Comparison of ENCODE assay signal across 21 mouse cellular contexts in the genomic region with DNA sequence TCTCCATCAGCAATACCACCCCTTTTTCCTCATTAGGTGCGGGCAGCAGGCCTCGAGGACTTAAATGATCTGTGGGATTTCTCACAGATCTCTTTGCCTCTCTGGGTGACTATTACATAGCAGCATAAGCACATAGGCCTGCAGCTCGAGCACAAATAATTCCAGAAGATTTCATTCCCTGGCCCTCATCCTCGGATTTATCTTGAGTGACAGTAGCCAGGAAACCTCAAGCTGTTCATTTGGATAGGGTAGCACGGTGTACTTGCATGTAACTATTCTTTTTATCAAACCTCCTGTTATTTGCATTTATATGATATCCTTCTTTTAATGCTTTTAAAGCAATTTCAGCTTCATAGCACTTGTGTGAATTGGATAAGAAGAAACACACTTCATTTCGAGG.
DNase-seq lines count a peak whose midpoint lies in the region; ATAC-seq lines count a peak whose summit lies in the region.
"Had no signal": no experiment of that assay in that cellular context is flagged by ENCODE, and none has a peak within 500 bp of the region (broad histone marks: within the 10 kb centered on the region; RNA-seq: fewer than 3 reads in every experiment).

No protein-coding gene starts in this region.

- peak overlapping the region; percentile 10; the same call in 1 of the 2 replicates for H3K27ac ChIP-seq in forebrain, embryonic 16.5 days (ENCODE audit: low read length)
- H3K27ac ChIP-seq in forebrain, embryonic 10.5 days: no peak overlapping the region
- H3K27ac ChIP-seq: embryonic facial prominence, embryonic 13.5 days; heart, adult 2 months; hindbrain, embryonic 10.5 days; hindbrain, embryonic 14.5 days; intestine, embryonic 15.5 days had no signal

- no peaks in the 10 kb centered on the region for H3K36me3 ChIP-seq in forebrain, embryonic 16.5 days (ENCODE audit: control insufficient read depth, insufficient read depth)
- H3K36me3 ChIP-seq in forebrain, embryonic 10.5 days (replicated peaks): no peaks in the 10 kb centered on the region
- H3K36me3 ChIP-seq: embryonic facial prominence, embryonic 13.5 days; G1E; hindbrain, embryonic 10.5 days; intestine, embryonic 15.5 days had no signal

- WGBS in forebrain, embryonic 16.5 days: 63% methylated on average over 6 of the region's 6 CpGs
- 89% methylated on average over 6 of the region's 6 CpGs for WGBS in forebrain, embryonic 10.5 days

- H3K4me2 ChIP-seq in forebrain, embryonic 16.5 days (ENCODE audit: low read length): no peak overlapping the region
- H3K4me2 ChIP-seq: embryonic facial prominence, embryonic 13.5 days; heart, embryonic 11.5 days; hindbrain, embryonic 14.5 days; intestine, embryonic 15.5 days had no signal

- ATAC-seq in forebrain, embryonic 16.5 days: peak; percentile 83
- ATAC-seq: CD4-positive, CD25-positive, alpha-beta regulatory T cell, adult 4 months; intestine, embryonic 15.5 days had no signal

- H3K9ac ChIP-seq in forebrain, embryonic 16.5 days (replicated peaks; ENCODE audit: low read depth, low read length): no peak overlapping the region
- H3K9ac ChIP-seq: embryonic facial prominence, embryonic 13.5 days; hindbrain, embryonic 14.5 days; intestine, embryonic 15.5 days had no signal

- H3K9me3 ChIP-seq in forebrain, embryonic 16.5 days (ENCODE audit: control insufficient read depth, low read length): no peaks in the 10 kb centered on the region
- no peaks in the 10 kb centered on the region for H3K9me3 ChIP-seq in forebrain, embryonic 10.5 days
- H3K9me3 ChIP-seq: embryonic facial prominence, embryonic 13.5 days; G1E; hindbrain, embryonic 10.5 days; intestine, embryonic 15.5 days had no signal

- H3K4me3 ChIP-seq in forebrain, embryonic 16.5 days (replicated peaks; ENCODE audit: low read length): no peak overlapping the region
- no peak overlapping the region for H3K4me3 ChIP-seq in forebrain, embryonic 10.5 days
- H3K4me3 ChIP-seq: embryonic facial prominence, embryonic 13.5 days; heart, adult 2 months; hindbrain, embryonic 10.5 days; intestine, embryonic 15.5 days had no signal

- H3K4me1 ChIP-seq in forebrain, embryonic 16.5 days (replicated peaks; ENCODE audit: control insufficient read depth, insufficient read depth, low read length): no peaks in the 10 kb centered on the region
- H3K4me1 ChIP-seq in forebrain, embryonic 10.5 days: no peaks in the 10 kb centered on the region
- H3K4me1 ChIP-seq: embryonic facial prominence, embryonic 13.5 days; hindbrain, embryonic 10.5 days; intestine, embryonic 15.5 days had no signal

- no peaks in the 10 kb centered on the region for H3K27me3 ChIP-seq in forebrain, embryonic 16.5 days (replicated peaks; ENCODE audit: control insufficient read depth, insufficient read depth, low read length)
- H3K27me3 ChIP-seq in forebrain, embryonic 10.5 days (ENCODE audit: poor library complexity, severe bottlenecking): no peaks in the 10 kb centered on the region
- H3K27me3 ChIP-seq: embryonic facial prominence, embryonic 13.5 days; intestine, embryonic 15.5 days had no signal

- DNase-seq in cerebellum, postnatal 10 days: peak; percentile 10 to 16
- DNase-seq in cerebellum, postnatal 25 days: no peak
- DNase-seq in forebrain, embryonic 10.5 days (ENCODE audit: extremely low spot score, low spot score): no peak
- DNase-seq in layer of hippocampus, adult 9-11 months: peak; percentile 30
- DNase-seq in layer of hippocampus, postnatal 10 days (ENCODE audit: low spot score in 2 of 2): no peak
- no peak for DNase-seq in gastrocnemius, adult 18-20 months (ENCODE audit: low spot score)
- DNase-seq: adrenal gland, postnatal 10 days; B cell, adult 2 months; cerebellum, adult 18-20 months; cerebellum, postnatal 36 days; gastrocnemius, postnatal 14 days; heart, adult 2 months; kidney, adult 18-20 months had no signal

Comparison
In these comparisons a context has a peak if more than half of its experiments do, and no peak if none do; other contexts are left out.
1. DNase-seq: peak in cerebellum, postnatal 10 days (2 of 2) and layer of hippocampus, adult 9-11 months (single experiment); none in cerebellum, postnatal 25 days (0 of 2), forebrain, embryonic 10.5 days (single experiment), layer of hippocampus, postnatal 10 days (0 of 2) and gastrocnemius, adult 18-20 months (single experiment).